Mouse (Mus musculus) olfactory bulb, adult 2 months (tissue): ENCODE results near the gene Syk.

Source experiments
- CTCF ChIP-seq: fragments of 200-500 bp; IDR thresholded peaks from 2 replicates; pipeline ENCODE4 v1.5.1; 2012; ENCODE audit warnings: low read depth, mild to moderate bottlenecking, low read length, moderate library complexity; ENCODE audit not compliant: insufficient read depth
- POLR2A ChIP-seq: fragments of 200-500 bp; IDR thresholded peaks from 2 replicates; pipeline ENCODE4 v1.6.1; 2012; ENCODE audit warnings: mild to moderate bottlenecking, low read depth, low read length, moderate library complexity; ENCODE audit not compliant: insufficient read depth

- TF ChIP-seq CTCF (no peak), POLR2A (no peak)
Observed at GRCm38 (mm10) chr13:52676671-52677445, 93.9 kb downstream of the Syk start.
